In genomic region chr9:8461737-8462136, GRCm38 (mm10) we compare ENCODE assay signal across 16 mouse cellular contexts.
"Had no signal": no experiment of that assay in that cellular context is flagged by ENCODE, and none has a peak within 500 bp of the region (broad histone marks: within the 10 kb centered on the region; RNA-seq: fewer than 3 reads in every experiment).

No protein-coding gene starts in this region.

- H3K27me3 ChIP-seq: liver, embryonic 15.5 days; lung, embryonic 15.5 days; megakaryocyte, embryonic 14.5 days; midbrain, embryonic 12.5 days; midbrain, embryonic 15.5 days; neural tube, embryonic 12.5 days had no signal

- H3K27ac ChIP-seq: liver, embryonic 15.5 days; lung, embryonic 15.5 days; macrophage; midbrain, embryonic 12.5 days; midbrain, embryonic 15.5 days; neural tube, embryonic 12.5 days had no signal

- H3K4me1 ChIP-seq: liver, embryonic 15.5 days; lung, embryonic 15.5 days; midbrain, embryonic 12.5 days; midbrain, embryonic 15.5 days; neural tube, embryonic 12.5 days had no signal

- H3K4me2 ChIP-seq: liver, embryonic 15.5 days; lung, embryonic 15.5 days; midbrain, embryonic 12.5 days; midbrain, embryonic 15.5 days; neural tube, embryonic 12.5 days had no signal

- H3K9ac ChIP-seq: liver, embryonic 15.5 days; liver, postnatal 0 days; lung, embryonic 15.5 days; midbrain, embryonic 12.5 days; midbrain, embryonic 15.5 days; neural tube, embryonic 12.5 days had no signal

- H3K9me3 ChIP-seq: liver, embryonic 15.5 days; lung, embryonic 15.5 days; megakaryocyte, embryonic 14.5 days; midbrain, embryonic 12.5 days; midbrain, embryonic 15.5 days; neural tube, embryonic 12.5 days had no signal

- DNase-seq: liver, postnatal 0 days; lung, adult 2 months; lung, postnatal 14 days; lung, postnatal 36 days; right cerebral cortex, postnatal 14 days; thymus, adult 2 months; thymus, postnatal 25 days; thymus, postnatal 4 days had no signal

- H3K4me3 ChIP-seq: liver, embryonic 15.5 days; lung, embryonic 15.5 days; megakaryocyte, embryonic 14.5 days; midbrain, embryonic 12.5 days; midbrain, embryonic 15.5 days; neural tube, embryonic 12.5 days had no signal

- ATAC-seq: liver, postnatal 0 days; lung, postnatal 0 days; midbrain, embryonic 15.5 days had no signal

- H3K36me3 ChIP-seq: liver, embryonic 15.5 days; lung, embryonic 15.5 days; midbrain, embryonic 12.5 days; midbrain, embryonic 15.5 days; neural tube, embryonic 12.5 days had no signal
